Mouse (Mus musculus) bone marrow macrophage, adult 2 months (primary cell): ENCODE measurements around the gene Fam171a2.

Experiments
- CTCF ChIP-seq: IDR thresholded peaks from 2 replicates; pipeline ENCODE4 v1.5.1; 2012; ENCODE audit warnings: low read depth, mild to moderate bottlenecking, low read length, moderate library complexity
- POLR2A ChIP-seq: IDR thresholded peaks from 2 replicates; pipeline ENCODE4 v1.6.1; 2012; ENCODE audit warnings: mild to moderate bottlenecking, low read depth, low read length, borderline replicate concordance

GRCm38 (mm10) chr11:102443740-102444139 lies 3.7 kb downstream of the Fam171a2 start:
- no peak for TF ChIP-seq CTCF
- TF ChIP-seq POLR2A: no peak
